Mouse (Mus musculus) liver, postnatal 0 days (tissue): ENCODE data around the gene Nos1. TPM values are rescaled to one million over a fixed set of nuclear protein-coding genes. Genes with fewer than 3 reads are reported as not detected.
"Not testable (repeated sequence)": the region's sequence is repeated elsewhere in the genome, so short reads cannot be mapped to it uniquely, and the experiment has no call there.

Experiments used
- ATAC-seq: fragments of 200-750 bp; cut with Nextera tagmentation; 2 replicates; pipeline ENCODE4 v1.8.0; 2017; ENCODE audit warnings: mild to moderate bottlenecking, moderate library complexity
- DNase-seq: peaks from one replicate; pipeline ENCODE4 v3.0.0-alpha.2; 2016
- H3K27ac ChIP-seq: fragments of 300-500 bp; sonication (generic); 2 replicates; pipeline ENCODE4 v1.5.1; 2014; ENCODE audit warnings: antibody characterized with exemption, moderate library complexity, mild to moderate bottlenecking, low read depth
- H3K27me3 ChIP-seq: fragments of 300-500 bp; sonication (generic); 2 replicates; pipeline ENCODE4 v1.6.1; 2014; ENCODE audit warnings: low read length, control low read depth, mixed read lengths; ENCODE audit not compliant: insufficient read depth
- H3K36me3 ChIP-seq: fragments of 300-500 bp; sonication (generic); replicated peaks from 2 replicates; pipeline ENCODE4 v1.6.1; 2014; ENCODE audit warnings: mild to moderate bottlenecking, control low read depth, low read length, moderate library complexity, mixed read lengths; ENCODE audit not compliant: insufficient read depth
- H3K4me1 ChIP-seq: fragments of 300-500 bp; sonication (generic); 2 replicates; pipeline ENCODE4 v1.6.1; 2014; ENCODE audit warnings: antibody characterized with exemption, mild to moderate bottlenecking, control low read depth; ENCODE audit not compliant: insufficient read depth
- H3K4me2 ChIP-seq: fragments of 300-500 bp; sonication (generic); 2 replicates; pipeline ENCODE4 v1.6.1; 2014; ENCODE audit warnings: low read depth, mild to moderate bottlenecking, low read length, moderate library complexity, mixed read lengths
- H3K4me3 ChIP-seq: fragments of 300-500 bp; sonication (generic); 2 replicates; pipeline ENCODE4 v1.5.1; 2014; ENCODE audit warnings: low read depth, low read length
- H3K9ac ChIP-seq: fragments of 300-500 bp; sonication (generic); replicated peaks from 2 replicates; pipeline ENCODE4 v1.6.1; 2014; ENCODE audit warnings: mild to moderate bottlenecking, moderate library complexity
- H3K9me3 ChIP-seq: fragments of 300-500 bp; sonication (generic); 2 replicates; pipeline ENCODE4 v1.6.1; 2016; ENCODE audit warnings: mild to moderate bottlenecking, control low read depth, low read length, mixed read lengths
- CTCF ChIP-seq: sonication (generic); IDR thresholded peaks from 2 replicates; pipeline ENCODE4 v1.5.1; 2016; ENCODE audit warnings: antibody characterized with exemption, low read depth
- EP300 ChIP-seq: IDR thresholded peaks from 2 replicates; pipeline ENCODE4 v1.6.1; 2016; ENCODE audit warnings: antibody characterized with exemption, low read depth, mild to moderate bottlenecking
- WGBS: fragments of 180-500 bp; shearing (Covaris S2); extraction: QIAGEN DNeasy Blood & Tissue Kit; methylation state at CpG from one replicate; pipeline ENCODE4 v1.1.7; 2014; ENCODE audit not compliant: insufficient replicate concordance; 5-methylcytosine and 5-hydroxymethylcytosine counted together
- polyA plus RNA-seq: library from polyadenylated mRNA; unstranded; fragments of >200 nt; fragmentation: Nextera tagmentation; extraction: Ambion mirVana; gene quantifications from 2 replicates; pipeline ENCODE4 v1.2.1, GENCODE M21; 2015

Nos1 gene
- polyA plus RNA-seq, 1 experiment from 2014 or later, result not detected

GRCm38 (mm10) chr5:117865876-117866275, 85.0 kb downstream of the Nos1 start:
- no peak for TF ChIP-seq CTCF
- no peak for TF ChIP-seq EP300
- no peak overlapping the region for H3K27ac ChIP-seq
- ATAC-seq, result no peak
- no peaks in the 10 kb centered on the region for H3K9me3 ChIP-seq
- no peak for DNase-seq
- no peak overlapping the region for H3K4me2 ChIP-seq
- no peaks in the 10 kb centered on the region for H3K4me1 ChIP-seq
- H3K36me3 ChIP-seq, result no peaks in the 10 kb centered on the region
- 54% methylated on average over 16 of the region's 16 CpGs for WGBS
- H3K4me3 ChIP-seq, result no peak overlapping the region
- H3K27me3 ChIP-seq, result peaks cover 3% of the 10 kb centered on the region; the same call in 1 of the 2 replicates
- H3K9ac ChIP-seq, result no peak overlapping the region

GRCm38 (mm10) chr5:117871614-117872013, 90.8 kb downstream of the Nos1 start:
- ATAC-seq (no peak), DNase-seq (no peak)
- H3K36me3 ChIP-seq, result no peaks in the 10 kb centered on the region
- no peaks in the 10 kb centered on the region for H3K9me3 ChIP-seq
- no peak overlapping the region for H3K9ac ChIP-seq
- 53% methylated on average over 1 of the region's 1 CpGs for WGBS
- H3K4me1 ChIP-seq, result no peaks in the 10 kb centered on the region
- no peak overlapping the region for H3K27ac ChIP-seq
- H3K4me2 ChIP-seq, result no peak overlapping the region
- no peaks in the 10 kb centered on the region for H3K27me3 ChIP-seq
- H3K4me3 ChIP-seq, result no peak overlapping the region
- TF ChIP-seq CTCF (no peak), EP300 (no peak)

- Histone ChIP-seq H3K4me2 (no peak overlapping the region), H3K27me3 (no peaks in the 10 kb centered on the region), H3K9ac (no peak overlapping the region), H3K9me3 (no peaks in the 10 kb centered on the region), H3K27ac (no peak overlapping the region), H3K4me1 (no peaks in the 10 kb centered on the region), H3K36me3 (no peaks in the 10 kb centered on the region), H3K4me3 (no peak overlapping the region)
- DNase-seq, result no peak
- TF ChIP-seq CTCF, result no peak
- TF ChIP-seq EP300, result no peak
- WGBS, result 77% methylated on average over 8 of the region's 8 CpGs
- no peak for ATAC-seq
Observed at GRCm38 (mm10) chr5:117873807-117874206, 93.0 kb downstream of the Nos1 start.

DNA sequence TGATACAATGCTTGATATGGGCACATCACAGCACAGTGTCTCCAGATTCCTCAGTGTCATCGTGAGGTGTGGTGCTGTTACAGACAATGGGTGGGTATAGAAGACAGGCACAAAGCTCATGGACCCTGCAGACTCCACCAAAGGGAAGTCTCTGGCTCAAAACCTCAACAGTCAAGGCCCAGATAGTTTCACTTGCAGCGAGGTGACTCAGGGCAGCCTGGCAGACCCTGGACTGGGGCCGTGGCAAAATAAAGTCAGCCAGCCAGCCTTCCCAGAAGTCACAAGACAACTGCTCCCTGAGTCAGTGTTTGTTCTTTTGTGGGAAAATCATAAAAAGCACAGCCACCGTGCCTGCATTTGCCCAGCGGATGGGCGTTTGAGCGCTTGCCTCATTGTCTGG, 93.4 kb downstream of the Nos1 start:
- no peak for ATAC-seq
- WGBS, result 80% methylated on average over 7 of the region's 7 CpGs

DNA sequence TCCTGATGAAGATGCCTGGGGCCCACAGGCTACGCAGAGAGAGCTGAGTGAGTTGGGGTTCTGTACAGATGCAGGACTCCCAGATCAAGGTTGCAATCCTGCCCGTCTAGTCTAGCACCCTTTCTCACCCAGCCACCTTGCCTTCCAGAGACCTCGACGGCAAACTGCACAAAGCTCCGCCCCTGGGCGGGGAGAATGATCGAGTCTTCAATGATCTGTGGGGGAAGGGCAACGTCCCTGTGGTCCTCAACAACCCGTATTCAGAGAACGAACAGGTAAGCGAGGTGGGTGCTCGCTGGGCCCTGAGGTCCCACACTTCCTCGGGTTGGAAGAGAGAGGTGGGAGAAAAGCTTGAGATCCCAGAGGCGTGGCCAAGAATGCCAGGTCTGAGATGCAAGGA, 98.3 kb downstream of the Nos1 start:
- Histone ChIP-seq H3K27me3 (no peaks in the 10 kb centered on the region), H3K4me3 (no peak overlapping the region), H3K27ac (no peak overlapping the region), H3K4me1 (no peaks in the 10 kb centered on the region), H3K36me3 (no peaks in the 10 kb centered on the region), H3K9ac (no peak overlapping the region), H3K4me2 (no peak overlapping the region), H3K9me3 (no peaks in the 10 kb centered on the region)
- WGBS, result 31% methylated on average over 14 of the region's 14 CpGs
- TF ChIP-seq CTCF (no peak), EP300 (no peak)
- no peak for DNase-seq
- no peak for ATAC-seq

More for the DNA sequence above, 93.4 kb downstream of the Nos1 start:
- no peak overlapping the region for H3K4me2 ChIP-seq
- H3K9me3 ChIP-seq, result no peaks in the 10 kb centered on the region
- no peak overlapping the region for H3K27ac ChIP-seq
- H3K4me3 ChIP-seq, result no peak overlapping the region
- no peaks in the 10 kb centered on the region for H3K27me3 ChIP-seq
- DNase-seq, result no peak
- no peaks in the 10 kb centered on the region for H3K4me1 ChIP-seq
- H3K9ac ChIP-seq, result no peak overlapping the region
- no peaks in the 10 kb centered on the region for H3K36me3 ChIP-seq
- TF ChIP-seq CTCF (no peak), EP300 (no peak)

- Histone ChIP-seq H3K4me2 (no peak overlapping the region), H3K27ac (no peak overlapping the region), H3K9ac (no peak overlapping the region), H3K9me3 (no peaks in the 10 kb centered on the region), H3K4me3 (no peak overlapping the region), H3K4me1 (no peaks in the 10 kb centered on the region), H3K36me3 (no peaks in the 10 kb centered on the region), H3K27me3 (no peaks in the 10 kb centered on the region)
- no peak for DNase-seq
- TF ChIP-seq EP300 (no peak), CTCF (no peak)
- 80% methylated on average over 9 of the region's 9 CpGs for WGBS
- ATAC-seq, result no peak
Observed at GRCm38 (mm10) chr5:117880916-117881555, 100.2 kb downstream of the Nos1 start.

- not testable (repeated sequence) for H3K4me3 ChIP-seq, H3K9me3 ChIP-seq, ATAC-seq, H3K4me2 ChIP-seq, H3K4me1 ChIP-seq, H3K27me3 ChIP-seq, H3K27ac ChIP-seq, H3K9ac ChIP-seq, H3K36me3 ChIP-seq, DNase-seq
- 77% methylated on average over 1 of the region's 1 CpGs for WGBS
Observed at GRCm38 (mm10) chr5:117882411-117882810, 101.6 kb downstream of the Nos1 start.
